Mouse (Mus musculus): Measurements from ENCODE around the gene Zcchc14. TPM values are rescaled to one million over a fixed set of nuclear protein-coding genes. Genes with fewer than 3 reads are reported as not detected.

Gene Zcchc14
- polyA plus RNA-seq, 1 experiment from 2014 or later = 30.5 TPM

- no peak overlapping the region for H3K27ac ChIP-seq
- no peaks in the 10 kb centered on the region for H3K36me3 ChIP-seq (replicated peaks)
- no peak overlapping the region for H3K4me3 ChIP-seq (replicated peaks)
- no peaks in the 10 kb centered on the region for H3K9me3 ChIP-seq
- H3K4me2 ChIP-seq = no peak overlapping the region
- no peak for ATAC-seq (ENCODE audit: low FRiP score)
- WGBS = 91% methylated on average over 3 of the region's 3 CpGs
- H3K9ac ChIP-seq = no peak overlapping the region
- H3K27me3 ChIP-seq = no peaks in the 10 kb centered on the region
- H3K4me1 ChIP-seq = peaks cover 30% of the 10 kb centered on the region
These were observed 77.0 kb downstream of the Zcchc14 start for GRCm38 (mm10) chr8:121575661-121576060.

GRCm38 (mm10) chr8:121573275-121573674, 79.4 kb downstream of the Zcchc14 start:
- no peak; the same call in 1 of the 2 replicates for ATAC-seq (ENCODE audit: low FRiP score)
- Histone ChIP-seq H3K27ac (no peak overlapping the region), H3K4me3 (replicated peaks) (no peak overlapping the region), H3K36me3 (replicated peaks) (no peaks in the 10 kb centered on the region), H3K4me1 (peaks cover 28% of the 10 kb centered on the region), H3K9me3 (no peaks in the 10 kb centered on the region), H3K4me2 (no peak overlapping the region), H3K27me3 (no peaks in the 10 kb centered on the region), H3K9ac (no peak overlapping the region)
- WGBS = 62% methylated on average over 3 of the region's 3 CpGs

GRCm38 (mm10) chr8:121572121-121572520, 80.6 kb downstream of the Zcchc14 start:
- ATAC-seq (ENCODE audit: low FRiP score) = no peak
- peaks cover 19% of the 10 kb centered on the region for H3K4me1 ChIP-seq
- H3K4me3 ChIP-seq (replicated peaks) = no peak overlapping the region
- H3K27ac ChIP-seq = no peak overlapping the region
- no peak overlapping the region for H3K4me2 ChIP-seq
- H3K9ac ChIP-seq = no peak overlapping the region
- H3K36me3 ChIP-seq (replicated peaks) = no peaks in the 10 kb centered on the region
- H3K9me3 ChIP-seq = no peaks in the 10 kb centered on the region
- H3K27me3 ChIP-seq = no peaks in the 10 kb centered on the region
- 80% methylated on average over 7 of the region's 7 CpGs for WGBS

GRCm38 (mm10) chr8:121570801-121571200, 81.9 kb downstream of the Zcchc14 start:
- H3K4me3 ChIP-seq (replicated peaks) = no peak overlapping the region
- H3K27me3 ChIP-seq = no peaks in the 10 kb centered on the region
- WGBS = 86% methylated on average over 17 of the region's 17 CpGs
- no peaks in the 10 kb centered on the region for H3K9me3 ChIP-seq
- H3K4me2 ChIP-seq = no peak overlapping the region
- ATAC-seq (ENCODE audit: low FRiP score) = no peak
- no peaks in the 10 kb centered on the region for H3K36me3 ChIP-seq (replicated peaks)
- H3K27ac ChIP-seq = no peak overlapping the region
- peaks cover 6% of the 10 kb centered on the region; the same call in 1 of the 2 replicates for H3K4me1 ChIP-seq
- no peak overlapping the region for H3K9ac ChIP-seq

- H3K27me3 ChIP-seq = no peaks in the 10 kb centered on the region
- no peak overlapping the region for H3K4me2 ChIP-seq
- no peaks in the 10 kb centered on the region for H3K9me3 ChIP-seq
- 91% methylated on average over 21 of the region's 21 CpGs for WGBS
- H3K36me3 ChIP-seq (replicated peaks) = no peaks in the 10 kb centered on the region
- H3K27ac ChIP-seq = no peak overlapping the region
- H3K9ac ChIP-seq = no peak overlapping the region
- no peak for ATAC-seq (ENCODE audit: low FRiP score)
- H3K4me1 ChIP-seq = peaks cover 5% of the 10 kb centered on the region; the same call in 1 of the 2 replicates
- no peak overlapping the region for H3K4me3 ChIP-seq (replicated peaks)
These were observed 82.4 kb downstream of the Zcchc14 start for GRCm38 (mm10) chr8:121570335-121570734.

GRCm38 (mm10) chr8:121568321-121568720, 84.4 kb downstream of the Zcchc14 start:
- Histone ChIP-seq H3K9me3 (no peaks in the 10 kb centered on the region), H3K27me3 (no peaks in the 10 kb centered on the region), H3K4me1 (peaks cover 5% of the 10 kb centered on the region; the same call in 1 of the 2 replicates), H3K4me3 (replicated peaks) (no peak overlapping the region), H3K4me2 (no peak overlapping the region), H3K36me3 (replicated peaks) (peaks cover 6% of the 10 kb centered on the region; the same call in 1 of the 2 replicates), H3K9ac (no peak overlapping the region), H3K27ac (no peak overlapping the region)
- 84% methylated on average over 6 of the region's 6 CpGs for WGBS
- ATAC-seq (ENCODE audit: low FRiP score) = no peak

GRCm38 (mm10) chr8:121563701-121564100, 89.0 kb downstream of the Zcchc14 start:
- WGBS = 79% methylated on average over 6 of the region's 6 CpGs

GRCm38 (mm10) chr8:121562941-121563351, 89.8 kb downstream of the Zcchc14 start:
- WGBS = 86% methylated on average over 9 of the region's 9 CpGs
- Histone ChIP-seq H3K4me2 (no peak overlapping the region), H3K4me1 (no peaks in the 10 kb centered on the region), H3K9ac (no peak overlapping the region), H3K27ac (no peak overlapping the region), H3K27me3 (no peaks in the 10 kb centered on the region), H3K4me3 (replicated peaks) (no peak overlapping the region), H3K36me3 (replicated peaks) (peaks cover 27% of the 10 kb centered on the region), H3K9me3 (no peaks in the 10 kb centered on the region)
- ATAC-seq (ENCODE audit: low FRiP score) = no peak

More at GRCm38 (mm10) chr8:121563701-121564100, 89.0 kb downstream of the Zcchc14 start:
- no peaks in the 10 kb centered on the region for H3K27me3 ChIP-seq
- H3K27ac ChIP-seq = no peak overlapping the region
- H3K9ac ChIP-seq = no peak overlapping the region
- H3K4me2 ChIP-seq = no peak overlapping the region
- no peak overlapping the region for H3K4me3 ChIP-seq (replicated peaks)
- no peak for ATAC-seq (ENCODE audit: low FRiP score)
- 0 out of 2 replicates have a peak, but pooled peaks cover 4% of the 10 kb centered on the region for H3K4me1 ChIP-seq
- H3K36me3 ChIP-seq (replicated peaks) = peaks cover 21% of the 10 kb centered on the region
- H3K9me3 ChIP-seq = no peaks in the 10 kb centered on the region

- no peak overlapping the region for H3K27ac ChIP-seq
- no peaks in the 10 kb centered on the region for H3K9me3 ChIP-seq
- no peaks in the 10 kb centered on the region for H3K27me3 ChIP-seq
- no peak overlapping the region for H3K4me3 ChIP-seq (replicated peaks)
- no peaks in the 10 kb centered on the region for H3K4me1 ChIP-seq
- WGBS = 87% methylated on average over 16 of the region's 16 CpGs
- no peak overlapping the region for H3K9ac ChIP-seq
- no peak for ATAC-seq (ENCODE audit: low FRiP score)
- no peak overlapping the region for H3K4me2 ChIP-seq
- H3K36me3 ChIP-seq (replicated peaks) = peaks cover 27% of the 10 kb centered on the region
These were observed 90.9 kb downstream of the Zcchc14 start for GRCm38 (mm10) chr8:121561636-121562345.

GRCm38 (mm10) chr8:121560432-121561100, 92.1 kb downstream of the Zcchc14 start:
- Histone ChIP-seq H3K4me3 (replicated peaks) (no peak overlapping the region), H3K27me3 (no peaks in the 10 kb centered on the region), H3K4me1 (no peaks in the 10 kb centered on the region), H3K36me3 (replicated peaks) (peaks cover 27% of the 10 kb centered on the region), H3K9me3 (no peaks in the 10 kb centered on the region), H3K9ac (no peak overlapping the region), H3K27ac (no peak overlapping the region), H3K4me2 (no peak overlapping the region)
- WGBS = 96% methylated on average over 7 of the region's 7 CpGs
- ATAC-seq (ENCODE audit: low FRiP score) = no peak

- no peak overlapping the region for H3K4me3 ChIP-seq (replicated peaks)
- H3K9me3 ChIP-seq = no peaks in the 10 kb centered on the region
- no peak overlapping the region for H3K27ac ChIP-seq
- no peak overlapping the region for H3K9ac ChIP-seq
- no peak overlapping the region for H3K4me2 ChIP-seq
- no peak for ATAC-seq (ENCODE audit: low FRiP score)
- peaks cover 29% of the 10 kb centered on the region for H3K36me3 ChIP-seq (replicated peaks)
- 94% methylated on average over 12 of the region's 12 CpGs for WGBS
- H3K4me1 ChIP-seq = no peaks in the 10 kb centered on the region
- no peaks in the 10 kb centered on the region for H3K27me3 ChIP-seq
These were observed 92.9 kb downstream of the Zcchc14 start for GRCm38 (mm10) chr8:121559801-121560200.

GRCm38 (mm10) chr8:121558538-121558937, 94.2 kb downstream of the Zcchc14 start:
- no peaks in the 10 kb centered on the region for H3K27me3 ChIP-seq
- no peak overlapping the region for H3K27ac ChIP-seq
- no peak overlapping the region for H3K4me3 ChIP-seq (replicated peaks)
- H3K4me1 ChIP-seq = no peaks in the 10 kb centered on the region
- peaks cover 40% of the 10 kb centered on the region for H3K36me3 ChIP-seq (replicated peaks)
- no peak overlapping the region for H3K4me2 ChIP-seq
- WGBS = 90% methylated on average over 16 of the region's 16 CpGs
- ATAC-seq (ENCODE audit: low FRiP score) = no peak
- no peak overlapping the region for H3K9ac ChIP-seq
- H3K9me3 ChIP-seq = no peaks in the 10 kb centered on the region
